9 mouse cellular contexts compared by ENCODE assay signal in genomic region chr6:88926870-88927269, GRCm38 (mm10). TPM values are rescaled to one million over a fixed set of nuclear protein-coding genes. Genes with fewer than 3 reads are reported as not detected.
DNase-seq lines count a peak whose midpoint lies in the region; ATAC-seq lines count a peak whose summit lies in the region.
"Had no signal": no experiment of that assay in that cellular context is flagged by ENCODE, and none has a peak within 500 bp of the region (broad histone marks: within the 10 kb centered on the region; RNA-seq: fewer than 3 reads in every experiment).

No protein-coding gene starts in this region.

- ATAC-seq in kidney, embryonic 14.5 days (ENCODE audit: low FRiP score, low TSS enrichment): no peak
- ATAC-seq in hindbrain, embryonic 12.5 days (ENCODE audit: low FRiP score): no peak
- ATAC-seq in midbrain, embryonic 13.5 days: no peak

- no peaks in the 10 kb centered on the region for H3K9me3 ChIP-seq in kidney, embryonic 14.5 days (ENCODE audit: control insufficient read depth, low read length)
- H3K9me3 ChIP-seq in hindbrain, embryonic 12.5 days (replicated peaks): no peaks in the 10 kb centered on the region
- H3K9me3 ChIP-seq in midbrain, embryonic 13.5 days: no peaks in the 10 kb centered on the region
- H3K9me3 ChIP-seq: stomach, embryonic 15.5 days had no signal

- H3K27me3 ChIP-seq in kidney, embryonic 14.5 days (ENCODE audit: control insufficient read depth, insufficient read depth, low read length): no peaks in the 10 kb centered on the region
- no peaks in the 10 kb centered on the region for H3K27me3 ChIP-seq in hindbrain, embryonic 12.5 days
- H3K27me3 ChIP-seq in midbrain, embryonic 13.5 days: 0 out of 2 replicates have a peak, but pooled peaks cover 7% of the 10 kb centered on the region
- H3K27me3 ChIP-seq: stomach, embryonic 15.5 days had no signal

- no peaks in the 10 kb centered on the region for H3K36me3 ChIP-seq in kidney, embryonic 14.5 days (ENCODE audit: control insufficient read depth, insufficient read depth, low read length)
- H3K36me3 ChIP-seq in hindbrain, embryonic 12.5 days: no peaks in the 10 kb centered on the region
- no peaks in the 10 kb centered on the region for H3K36me3 ChIP-seq in midbrain, embryonic 13.5 days
- H3K36me3 ChIP-seq: stomach, embryonic 15.5 days had no signal

- H3K4me1 ChIP-seq in kidney, embryonic 14.5 days (ENCODE audit: control insufficient read depth, insufficient read depth, low read length): peaks cover 8% of the 10 kb centered on the region; the same call in 1 of the 2 replicates
- H3K4me1 ChIP-seq in hindbrain, embryonic 12.5 days: peaks cover 74% of the 10 kb centered on the region
- peaks cover 75% of the 10 kb centered on the region for H3K4me1 ChIP-seq in midbrain, embryonic 13.5 days (replicated peaks)

- no peak overlapping the region for H3K4me2 ChIP-seq in kidney, embryonic 14.5 days (replicated peaks; ENCODE audit: low read depth, low read length)
- no peak overlapping the region for H3K4me2 ChIP-seq in hindbrain, embryonic 12.5 days (replicated peaks)
- no peak overlapping the region for H3K4me2 ChIP-seq in midbrain, embryonic 13.5 days (replicated peaks)
- H3K4me2 ChIP-seq: stomach, embryonic 15.5 days had no signal

- no peak overlapping the region for H3K27ac ChIP-seq in kidney, embryonic 14.5 days (ENCODE audit: low read depth, low read length)
- peak overlapping the region; percentile 88 for H3K27ac ChIP-seq in hindbrain, embryonic 12.5 days
- peak overlapping the region; percentile 82 for H3K27ac ChIP-seq in midbrain, embryonic 13.5 days
- H3K27ac ChIP-seq: stomach, embryonic 15.5 days had no signal

- H3K4me3 ChIP-seq in kidney, embryonic 14.5 days (ENCODE audit: low read length): no peak overlapping the region
- H3K4me3 ChIP-seq in hindbrain, embryonic 12.5 days: no peak overlapping the region
- no peak overlapping the region for H3K4me3 ChIP-seq in midbrain, embryonic 13.5 days (replicated peaks)
- H3K4me3 ChIP-seq: stomach, embryonic 15.5 days had no signal

- peak; percentile 38 for DNase-seq in kidney, adult 18-20 months
- DNase-seq in adrenal gland, adult 8-10 months: peak; percentile 81
- no peak for DNase-seq in right cerebral cortex, postnatal 4 days
- DNase-seq in right cerebral cortex, adult 2 months (ENCODE audit: low spot score in 2 of 2): no peak
- no peak for DNase-seq in gastrocnemius, adult 8-10 months (ENCODE audit: low spot score in 2 of 2)

- WGBS in kidney, embryonic 14.5 days: 35% methylated on average over 3 of the region's 3 CpGs
- WGBS in hindbrain, embryonic 12.5 days: 25% methylated on average over 3 of the region's 3 CpGs
- 46% methylated on average over 3 of the region's 3 CpGs for WGBS in midbrain, embryonic 13.5 days

- H3K9ac ChIP-seq in kidney, embryonic 14.5 days (ENCODE audit: low read depth, low read length): no peak overlapping the region
- H3K9ac ChIP-seq in hindbrain, embryonic 12.5 days: no peak overlapping the region
- H3K9ac ChIP-seq in midbrain, embryonic 13.5 days (replicated peaks): no peak overlapping the region
- H3K9ac ChIP-seq: stomach, embryonic 15.5 days had no signal

RNA-seq across cellular contexts. Expression of gene Tpra1, which starts 24.8 kb away (rescaled TPM):
- 54.5 and 57.2 TPM in 2 replicates for polyA plus RNA-seq in kidney, embryonic 14.5 days (2014; fragmentation: Nextera tagmentation; extraction: Ambion mirVana)
- 100 to 1,000 TPM; 122 to 168 (median 148) TPM for total RNA-seq in adrenal gland, adult 8-10 months (2022)
- 67.3 and 76.0 TPM in 2 replicates for polyA plus RNA-seq in hindbrain, embryonic 12.5 days (2016; fragmentation: Nextera tagmentation; extraction: Ambion mirVana)
- 66.9 and 70.2 TPM in 2 replicates for polyA plus RNA-seq in midbrain, embryonic 13.5 days (2015; fragmentation: Nextera tagmentation; extraction: Ambion mirVana)
- 10 to 100 TPM; 22.8 to 25.8 (median 24.8) TPM for total RNA-seq in gastrocnemius, adult 8-10 months (2022)

RNA-seq across cellular contexts. Expression of gene Mcm2, which starts 28.3 kb away (rescaled TPM):
- 115 and 166 TPM in 2 replicates for polyA plus RNA-seq in kidney, embryonic 14.5 days (2014; fragmentation: Nextera tagmentation; extraction: Ambion mirVana)
- total RNA-seq in adrenal gland, adult 8-10 months (2022): 10 to 100 TPM; 26.9 to 51.6 (median 35.2) TPM
- 119 and 130 TPM in 2 replicates for polyA plus RNA-seq in hindbrain, embryonic 12.5 days (2016; fragmentation: Nextera tagmentation; extraction: Ambion mirVana)
- polyA plus RNA-seq in midbrain, embryonic 13.5 days (2015; fragmentation: Nextera tagmentation; extraction: Ambion mirVana): 66.2 and 71.9 TPM in 2 replicates
- total RNA-seq in gastrocnemius, adult 8-10 months (2022): 1 to 10 TPM; 5.9 to 9.6 (median 7.8) TPM

RNA-seq across cellular contexts. Expression of gene Podxl2, which starts 52.0 kb away (rescaled TPM):
- polyA plus RNA-seq in kidney, embryonic 14.5 days (2014; fragmentation: Nextera tagmentation; extraction: Ambion mirVana): 43.6 and 52.8 TPM in 2 replicates
- 100 to 1,000 TPM in 2 of 4 experiments, 10 to 100 TPM in 2; 40.6 to 123 (median 83.0) TPM for total RNA-seq in adrenal gland, adult 8-10 months (2022)
- 386 and 391 TPM in 2 replicates for polyA plus RNA-seq in hindbrain, embryonic 12.5 days (2016; fragmentation: Nextera tagmentation; extraction: Ambion mirVana)
- 478 and 520 TPM in 2 replicates for polyA plus RNA-seq in midbrain, embryonic 13.5 days (2015; fragmentation: Nextera tagmentation; extraction: Ambion mirVana)
- total RNA-seq in gastrocnemius, adult 8-10 months (2022): 10 to 100 TPM; 66.1 to 68.8 (median 66.9) TPM

Comparison
In these comparisons a context has a peak if more than half of its experiments do, and no peak if none do; other contexts are left out.
1. DNase-seq: peak in kidney, adult 18-20 months (single experiment) and adrenal gland, adult 8-10 months (single experiment); none in right cerebral cortex, postnatal 4 days (single experiment), right cerebral cortex, adult 2 months (0 of 2) and gastrocnemius, adult 8-10 months (0 of 2).